Mouse (Mus musculus) heart, adult 2 months (tissue): Measurements from ENCODE around the gene Pawr. TPM values are rescaled to one million over a fixed set of nuclear protein-coding genes. Genes with fewer than 3 reads are reported as not detected.

Experiments
- DNase-seq, 2 experiments: peaks; one replicate each; pipeline ENCODE4 v3.0.0; 2021
- H3K27ac ChIP-seq: fragments of 200-600 bp; 2 replicates; pipeline ENCODE4 v1.8.1; 2022
- H3K27me3 ChIP-seq: fragments of 200-500 bp; 2 replicates; pipeline ENCODE4 v1.6.1; 2012; ENCODE audit warnings: mild to moderate bottlenecking, low read length, inconsistent platforms, mixed read lengths; ENCODE audit not compliant: control insufficient read depth, insufficient read depth
- H3K36me3 ChIP-seq: fragments of 200-500 bp; 2 replicates; pipeline ENCODE4 v1.6.1; 2012; ENCODE audit warnings: low read length, inconsistent platforms; ENCODE audit not compliant: control insufficient read depth, insufficient read depth
- H3K4me1 ChIP-seq: fragments of 200-500 bp; 2 replicates; pipeline ENCODE4 v1.6.1; 2011; ENCODE audit warnings: low read length; ENCODE audit not compliant: control insufficient read depth, insufficient read depth
- H3K4me3 ChIP-seq: fragments of 200-600 bp; 2 replicates; pipeline ENCODE4 v1.8.1; 2022
- H3K79me2 ChIP-seq: fragments of 200-500 bp; replicated peaks from 2 replicates; pipeline ENCODE4 v1.6.1; 2012; ENCODE audit warnings: mild to moderate bottlenecking, inconsistent platforms, low read length, moderate library complexity, mixed read lengths; ENCODE audit not compliant: control insufficient read depth, insufficient read depth
- H3K9ac ChIP-seq: fragments of 200-500 bp; 2 replicates; pipeline ENCODE4 v1.6.1; 2012; ENCODE audit warnings: low read depth, mild to moderate bottlenecking, control low read depth, inconsistent platforms, low read length, mixed read lengths
- CTCF ChIP-seq: fragments of 200-600 bp; IDR thresholded peaks from 2 replicates; pipeline ENCODE4 v1.8.1; 2022; ENCODE audit warnings: antibody characterized with exemption, mild to moderate bottlenecking, moderate library complexity
- EP300 ChIP-seq: fragments of 200-500 bp; IDR thresholded peaks from 2 replicates; pipeline ENCODE4 v1.6.1; 2011; ENCODE audit warnings: low read depth, low read length, control low read depth; ENCODE audit not compliant: insufficient read depth
- POLR2A ChIP-seq: fragments of 200-500 bp; IDR thresholded peaks from 2 replicates; pipeline ENCODE4 v1.6.1; 2011; ENCODE audit warnings: mild to moderate bottlenecking, low read depth, low read length, control low read depth; ENCODE audit not compliant: insufficient read depth
- WGBS: fragments of 180-500 bp; shearing (Covaris S2); methylation state at CpG from one replicate; pipeline ENCODE4 v1.1.7; 2018; 5-methylcytosine and 5-hydroxymethylcytosine counted together
- intact Hi-C: fragments of 180-260 bp; cut with DNase I; formaldehyde crosslinking; loops from one replicate; pipeline ENCODE4 v1.15.1; 2025
- polyA plus RNA-seq: library from polyadenylated mRNA; depleted of rRNA; stranded (reverse); fragments of >200 nt; gene quantifications from 2 replicates; pipeline ENCODE4 v1.2.3, GENCODE M21; 2012
- total RNA-seq, 2 experiments: library from RNA; stranded (reverse); gene quantifications; 2 replicates each; pipeline ENCODE4 v1.2.3; 2021

The Pawr gene
- total and polyA plus RNA-seq, 3 experiments, result 2.0 to 3.5 (median 2.5) TPM

DNA sequence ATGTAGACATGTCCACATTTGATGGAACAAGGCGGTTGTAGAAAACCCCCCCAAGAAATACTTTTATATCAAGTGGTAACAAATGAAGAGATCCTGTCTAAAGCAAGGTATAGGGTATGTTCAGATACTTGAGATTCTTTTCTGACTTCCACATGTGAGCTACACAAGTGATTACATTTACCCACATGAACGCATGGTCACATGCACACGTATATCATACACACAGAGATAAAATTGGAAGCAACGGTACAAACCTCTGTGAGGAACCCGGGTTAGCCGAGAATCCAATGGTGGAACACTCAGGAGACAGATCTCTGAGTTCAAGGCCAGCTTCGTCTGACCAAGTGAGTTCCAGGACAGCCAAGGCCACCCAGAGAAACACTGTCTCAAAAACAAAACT is 3.6 kb upstream of the Pawr start:
- H3K79me2 ChIP-seq, result no peaks in the 10 kb centered on the region
- intact Hi-C loops, result no loop called here
- H3K9ac ChIP-seq, result no peak overlapping the region
- no peak for DNase-seq
- H3K4me3 ChIP-seq, result no peak overlapping the region
- H3K27ac ChIP-seq, result no peak overlapping the region
- no peaks in the 10 kb centered on the region for H3K4me1 ChIP-seq
- TF ChIP-seq CTCF, result no peak
- no peak for TF ChIP-seq POLR2A
- no peak for TF ChIP-seq EP300
- no peaks in the 10 kb centered on the region for H3K36me3 ChIP-seq
- no peaks in the 10 kb centered on the region for H3K27me3 ChIP-seq
- WGBS, result 85% methylated on average over 7 of the region's 7 CpGs

DNA sequence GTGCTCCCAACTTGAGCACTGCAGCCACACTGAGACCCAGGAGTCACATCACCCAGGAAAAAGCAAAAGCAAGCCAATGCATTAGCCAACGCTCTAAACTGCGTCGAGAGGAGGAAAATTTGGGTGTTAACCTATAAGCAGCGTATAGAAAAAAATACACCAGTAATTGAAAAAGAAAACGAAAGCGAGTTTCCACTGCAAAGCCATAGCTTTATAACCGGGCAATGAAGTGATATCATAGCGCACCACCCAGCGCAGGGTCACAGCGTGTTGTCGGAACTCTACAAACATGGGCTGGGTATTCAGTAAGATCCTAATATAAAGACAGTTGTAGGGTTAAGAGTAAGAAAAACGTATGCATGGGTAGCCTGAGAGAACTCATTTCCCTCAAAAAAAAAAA is 2.9 kb upstream of the Pawr start:
- intact Hi-C loops, result no loop called here
- no peak for TF ChIP-seq EP300
- Histone ChIP-seq H3K79me2 (no peaks in the 10 kb centered on the region), H3K27ac (no peak overlapping the region), H3K4me1 (no peaks in the 10 kb centered on the region), H3K36me3 (no peaks in the 10 kb centered on the region), H3K27me3 (no peaks in the 10 kb centered on the region), H3K9ac (no peak overlapping the region), H3K4me3 (no peak overlapping the region)
- 91% methylated on average over 12 of the region's 12 CpGs for WGBS
- DNase-seq, result no peak

DNA sequence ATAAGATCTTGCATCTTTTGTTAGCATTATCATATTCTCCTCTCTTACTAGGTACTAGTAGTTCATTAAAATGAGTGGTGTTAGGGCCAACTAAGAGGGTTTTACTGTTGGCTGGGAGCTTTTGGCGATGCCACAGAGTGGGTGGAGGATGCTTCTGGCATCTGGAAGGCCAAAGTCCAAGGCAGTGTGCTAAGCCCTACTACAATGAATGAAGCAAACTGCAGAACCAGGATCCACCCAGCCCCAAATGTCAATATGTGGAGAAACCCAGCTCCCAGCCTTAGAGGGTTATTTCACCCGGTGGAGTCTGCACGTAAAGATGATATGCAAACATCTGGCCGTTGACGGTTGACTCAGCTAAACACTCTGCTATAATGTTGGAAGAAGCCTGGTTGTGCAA is 2.1 kb upstream of the Pawr start:
- H3K4me3 ChIP-seq, result no peak overlapping the region
- H3K9ac ChIP-seq, result no peak overlapping the region
- 80% methylated on average over 5 of the region's 5 CpGs for WGBS
- TF ChIP-seq POLR2A (no peak), CTCF (no peak), EP300 (no peak)
- intact Hi-C loops, result no loop called here
- no peak overlapping the region for H3K27ac ChIP-seq
- no peaks in the 10 kb centered on the region for H3K79me2 ChIP-seq
- no peaks in the 10 kb centered on the region for H3K27me3 ChIP-seq
- DNase-seq, result no peak
- no peaks in the 10 kb centered on the region for H3K4me1 ChIP-seq
- no peaks in the 10 kb centered on the region for H3K36me3 ChIP-seq

DNA sequence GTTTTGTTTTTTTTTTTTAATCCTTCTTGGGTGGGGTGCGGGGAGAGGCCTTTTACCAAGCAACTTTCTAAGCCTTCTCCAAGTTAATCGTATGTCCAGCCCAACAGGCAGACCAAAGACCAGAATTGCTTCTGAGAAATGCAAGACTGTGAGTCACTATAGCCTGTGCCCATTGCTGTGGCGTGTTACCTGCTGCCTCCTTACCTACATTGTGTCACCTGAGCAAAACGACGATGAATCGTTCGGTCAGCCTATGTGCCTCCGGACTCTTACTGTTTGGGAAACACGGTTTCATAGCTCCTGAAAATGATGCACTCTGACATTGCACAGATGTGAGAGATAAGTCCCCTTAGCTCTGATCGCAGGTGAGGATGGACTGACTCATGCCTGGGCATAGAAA is 957 bp upstream of the Pawr start:
- Histone ChIP-seq H3K27me3 (no peaks in the 10 kb centered on the region), H3K79me2 (no peaks in the 10 kb centered on the region), H3K36me3 (no peaks in the 10 kb centered on the region), H3K4me3 (no peak overlapping the region), H3K27ac (no peak overlapping the region), H3K9ac (no peak overlapping the region), H3K4me1 (no peaks in the 10 kb centered on the region)
- intact Hi-C loops, result no loop called here
- DNase-seq, result no peak
- 24% methylated on average over 10 of the region's 10 CpGs for whole genome bisulfite sequencing
- no peak for TF ChIP-seq EP300

DNA sequence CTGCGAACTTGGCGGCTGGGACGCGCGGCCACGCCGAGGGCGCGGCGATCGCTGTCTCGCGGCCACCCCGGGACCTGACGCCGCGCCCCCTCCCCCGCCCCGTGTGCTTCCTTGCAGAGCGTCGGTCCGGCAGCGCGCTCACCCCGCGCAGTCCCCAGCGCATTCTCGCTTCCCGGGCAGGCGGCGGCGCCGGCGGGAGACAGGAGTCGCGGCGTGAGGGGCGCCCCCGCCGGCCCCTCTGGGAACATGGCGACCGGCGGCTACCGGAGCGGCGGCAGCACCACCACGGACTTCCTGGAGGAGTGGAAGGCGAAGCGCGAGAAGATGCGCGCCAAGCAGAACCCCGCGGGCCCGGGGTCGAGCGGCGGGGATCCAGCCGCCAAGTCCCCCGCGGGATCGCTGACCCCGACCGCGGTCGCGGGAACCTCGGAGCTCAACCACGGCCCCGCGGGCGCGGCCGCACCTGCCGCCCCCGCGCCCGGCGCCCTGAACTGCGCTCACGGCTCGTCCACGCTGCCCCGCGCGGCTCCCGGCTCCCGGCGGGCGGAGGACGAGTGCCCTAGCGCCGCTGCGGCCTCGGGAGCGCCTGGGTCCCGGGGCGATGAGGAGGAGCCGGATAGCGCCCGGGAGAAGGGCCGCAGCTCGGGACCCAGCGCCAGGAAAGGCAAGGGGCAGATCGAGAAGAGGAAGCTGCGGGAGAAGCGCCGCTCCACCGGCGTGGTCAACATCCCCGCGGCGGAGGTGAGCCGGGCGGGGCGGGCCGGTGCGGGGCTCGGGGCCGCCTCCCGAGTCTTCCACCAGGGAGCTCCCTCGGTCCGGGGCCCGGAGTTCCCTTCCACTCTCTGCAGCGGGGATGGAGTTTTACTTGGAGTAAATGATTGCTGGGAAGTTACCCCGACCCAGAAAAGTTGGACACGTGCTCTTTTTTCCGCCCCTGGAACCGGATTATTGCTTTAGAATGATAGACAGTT is 935 bp downstream of the Pawr start:
- H3K27ac ChIP-seq, result peak overlapping the region; percentile 57
- H3K79me2 ChIP-seq, result no peaks in the 10 kb centered on the region
- under 1% methylated on average over 97 of the region's 129 CpGs for WGBS
- intact Hi-C loops, result loop anchor here (2.0 kb wide), 1 partner anchor 114 kb away; no protein-coding TSS in a partner anchor
- TF ChIP-seq CTCF, result peak; percentile 63
- TF ChIP-seq EP300, result no peak
- H3K4me3 ChIP-seq, result peak overlapping the region; percentile 82
- peak; percentile 53 to 70 for DNase-seq
- H3K4me1 ChIP-seq, result peaks cover 2% of the 10 kb centered on the region
- peak overlapping the region; percentile 83 for H3K9ac ChIP-seq
- H3K27me3 ChIP-seq, result no peaks in the 10 kb centered on the region
- no peaks in the 10 kb centered on the region for H3K36me3 ChIP-seq

DNA sequence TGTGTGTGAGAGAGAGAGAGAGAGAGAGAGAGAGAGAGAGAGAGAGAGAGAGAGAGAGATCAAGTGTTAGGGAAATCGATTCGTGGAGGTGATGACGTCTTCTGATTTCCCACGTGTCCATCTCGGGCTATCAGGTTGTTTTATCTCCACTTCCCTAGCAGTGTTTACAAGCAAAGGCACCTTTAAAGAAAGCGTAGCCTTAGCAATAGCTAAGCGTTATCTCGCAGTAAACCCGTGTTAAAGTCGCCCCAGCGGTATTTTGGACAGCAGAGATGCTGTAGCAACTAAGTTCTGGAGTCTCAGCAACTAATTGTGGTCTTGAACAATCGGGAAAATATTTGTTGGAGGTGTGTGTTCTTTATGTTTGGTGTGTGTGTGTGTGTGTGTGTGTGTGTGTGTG is 1.7 kb downstream of the Pawr start:
- 13% methylated on average over 12 of the region's 12 CpGs for WGBS
- H3K27me3 ChIP-seq, result no peaks in the 10 kb centered on the region
- DNase-seq, result no peak
- no peak overlapping the region for H3K27ac ChIP-seq
- no peaks in the 10 kb centered on the region for H3K79me2 ChIP-seq
- no peaks in the 10 kb centered on the region for H3K36me3 ChIP-seq
- no peak overlapping the region for H3K4me3 ChIP-seq
- intact Hi-C loops, result loop anchor here (2.0 kb wide), 1 partner anchor 113 kb away; no protein-coding TSS in a partner anchor
- peak overlapping the region; percentile 44 for H3K9ac ChIP-seq
- peaks cover 2% of the 10 kb centered on the region for H3K4me1 ChIP-seq
- TF ChIP-seq POLR2A, result no peak
- no peak for TF ChIP-seq EP300
- no peak for TF ChIP-seq CTCF
